Mouse (Mus musculus): ENCODE measurements around the gene Slc35c2.

GRCm38 (mm10) chr2:165321381-165321888, 33.8 kb upstream of the Slc35c2 start:
- TF ChIP-seq CTCF (IDR thresholded peaks at IDR 0.05; ENCODE audit: low read depth, low read length): no peak
- no peak for TF ChIP-seq POLR2A (IDR thresholded peaks at IDR 0.05; ENCODE audit: insufficient read depth, low read length)
